Mouse (Mus musculus): ENCODE data around the gene Dpf2.

The Dpf2 gene

DNA sequence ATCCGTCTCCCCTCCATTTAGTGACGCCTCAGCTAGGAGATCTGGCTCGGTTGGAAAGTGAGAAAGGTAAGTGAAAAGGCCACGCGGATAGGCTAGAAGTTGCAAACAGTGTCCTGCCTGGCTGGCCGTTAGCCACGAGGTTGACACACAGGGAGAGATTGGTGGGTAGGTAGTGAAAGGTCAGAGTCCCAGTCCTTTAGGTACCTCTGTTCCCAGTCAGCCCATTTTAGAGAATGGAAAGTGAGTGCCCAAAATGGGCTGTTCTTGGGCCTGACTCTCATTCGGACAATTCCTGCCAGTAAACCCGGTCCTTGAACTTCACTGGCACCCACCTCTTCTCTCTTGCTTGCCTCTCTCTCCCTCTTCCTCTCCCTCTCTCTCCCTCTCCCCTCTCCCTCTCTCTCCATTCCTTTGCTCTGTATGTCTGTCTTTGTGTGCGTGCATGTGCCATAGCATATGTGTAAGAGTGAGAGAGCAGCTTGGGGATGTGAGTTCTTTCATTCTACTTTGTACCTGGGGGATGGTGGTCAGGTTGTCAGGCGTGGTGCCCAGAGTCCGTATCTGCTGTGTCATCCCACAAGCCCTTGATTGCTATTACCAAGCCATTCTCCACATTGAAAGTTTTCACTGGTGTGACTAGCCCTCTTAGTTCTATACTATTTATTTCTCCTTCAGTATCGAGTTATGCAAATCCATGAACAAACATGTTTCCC is at the start of gene Dpf2:
TSS of gene Dpf2 (minus strand) at position 4 of the 713 bp plus-strand sequence.
- DNase-seq (ENCODE audit: low spot score) = no peak

DNA sequence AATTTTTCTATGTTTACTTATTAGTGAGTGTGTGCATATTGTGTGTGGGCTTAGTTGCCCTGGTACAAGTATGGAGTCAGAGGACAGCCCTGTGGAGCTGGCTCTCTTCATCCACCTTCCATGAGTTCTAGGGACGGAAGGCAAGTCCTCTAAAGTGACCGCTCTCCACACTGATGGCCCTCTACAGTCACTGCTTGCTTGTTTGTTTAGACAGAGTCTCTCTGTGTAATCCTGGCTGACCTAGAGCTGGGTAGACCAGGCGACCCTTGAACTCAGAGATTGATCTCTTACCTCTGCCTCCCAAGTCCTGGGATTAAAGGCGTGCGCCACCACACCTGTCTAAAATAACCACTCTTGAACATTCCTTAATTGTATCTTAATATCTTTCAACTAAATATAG is 44.6 kb upstream of the Dpf2 start:
- DNase-seq (ENCODE audit: low spot score) = no peak

- DNase-seq (ENCODE audit: low spot score) = peak; percentile 84
These were observed 43.9 kb upstream of the Dpf2 start for GRCm38 (mm10) chr19:5956685-5957084.

DNA sequence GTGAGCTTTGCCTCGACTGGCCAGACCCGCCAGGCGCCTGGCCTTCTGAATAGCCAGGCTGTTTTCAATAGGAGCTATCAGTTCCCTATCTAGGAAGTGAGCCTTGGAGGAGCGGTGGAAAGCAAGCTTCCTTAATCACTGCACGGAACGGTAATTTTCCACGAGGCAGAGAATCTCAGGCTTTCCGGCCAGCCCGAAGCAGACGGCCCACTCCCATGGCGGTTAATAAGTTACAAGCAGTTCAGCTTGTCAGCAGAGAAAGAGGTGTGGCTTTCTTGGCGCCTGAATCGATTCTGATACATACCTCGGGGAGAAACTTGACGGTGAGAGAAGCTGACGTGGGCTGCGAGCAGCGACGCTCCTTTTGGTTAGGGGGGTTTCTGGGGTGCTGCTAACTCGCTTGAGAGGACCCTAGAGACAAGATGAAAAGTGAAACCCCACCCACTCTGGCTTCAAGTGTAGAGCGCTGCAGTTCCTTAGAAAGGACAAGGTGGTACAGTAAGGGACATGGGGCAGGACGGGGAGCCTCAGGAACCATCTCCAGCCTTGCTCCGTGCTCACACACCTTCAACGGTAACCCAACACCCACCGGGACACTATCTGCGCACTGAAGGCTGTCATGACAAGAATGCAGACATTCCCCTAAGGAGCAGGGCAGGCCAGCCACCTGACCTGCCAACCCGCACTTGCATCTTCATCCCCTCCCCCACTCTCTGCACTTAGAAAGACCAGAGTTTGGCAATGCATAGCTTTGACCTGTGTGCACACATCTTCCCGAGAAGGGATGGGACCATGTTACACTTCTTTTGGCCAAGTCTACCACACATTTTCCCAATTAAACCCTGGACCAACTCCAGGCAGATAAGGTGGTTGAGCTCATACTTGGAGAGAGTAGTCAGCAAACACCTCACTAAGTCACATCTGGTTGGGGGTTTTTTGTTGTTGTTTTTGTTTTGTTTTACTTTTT is 43.2 kb upstream of the Dpf2 start:
- DNase-seq (ENCODE audit: low spot score) = no peak

GRCm38 (mm10) chr19:5954936-5955335 is 42.1 kb upstream of the Dpf2 start:
- no peak for DNase-seq (ENCODE audit: low spot score)

GRCm38 (mm10) chr19:5954031-5954710 is 41.4 kb upstream of the Dpf2 start:
- DNase-seq (ENCODE audit: low spot score) = no peak

GRCm38 (mm10) chr19:5953201-5953770 is 40.5 kb upstream of the Dpf2 start:
- DNase-seq (ENCODE audit: low spot score) = no peak

- DNase-seq (ENCODE audit: low spot score) = peak; percentile 32
These were observed 39.4 kb upstream of the Dpf2 start for GRCm38 (mm10) chr19:5952071-5952691.

- DNase-seq (ENCODE audit: low spot score) = no peak
These were observed 38.8 kb upstream of the Dpf2 start for GRCm38 (mm10) chr19:5951631-5952030.

DNA sequence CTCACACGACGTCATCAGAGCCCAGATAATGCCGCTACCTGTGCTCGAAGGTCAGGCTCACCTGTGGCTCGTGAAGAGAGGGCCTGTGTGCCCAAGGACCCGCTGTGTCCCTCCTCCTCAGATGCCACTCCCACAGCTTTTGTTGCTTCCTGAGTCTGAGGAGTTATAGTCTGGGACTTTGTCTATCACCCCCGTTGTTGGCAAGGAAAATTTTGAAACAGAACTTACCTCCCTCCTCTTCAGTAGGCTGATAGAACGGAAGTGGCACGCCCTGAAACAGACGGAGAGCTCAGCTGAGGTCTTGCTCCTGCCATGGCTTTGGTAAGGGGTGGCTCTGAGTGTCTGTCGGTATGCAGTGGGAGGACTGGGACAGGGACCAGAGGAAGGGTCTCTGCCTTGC is 37.4 kb upstream of the Dpf2 start:
- no peak for DNase-seq (ENCODE audit: low spot score)

- DNase-seq (ENCODE audit: low spot score) = no peak
These were observed 33.1 kb upstream of the Dpf2 start for GRCm38 (mm10) chr19:5945891-5946290.

DNA sequence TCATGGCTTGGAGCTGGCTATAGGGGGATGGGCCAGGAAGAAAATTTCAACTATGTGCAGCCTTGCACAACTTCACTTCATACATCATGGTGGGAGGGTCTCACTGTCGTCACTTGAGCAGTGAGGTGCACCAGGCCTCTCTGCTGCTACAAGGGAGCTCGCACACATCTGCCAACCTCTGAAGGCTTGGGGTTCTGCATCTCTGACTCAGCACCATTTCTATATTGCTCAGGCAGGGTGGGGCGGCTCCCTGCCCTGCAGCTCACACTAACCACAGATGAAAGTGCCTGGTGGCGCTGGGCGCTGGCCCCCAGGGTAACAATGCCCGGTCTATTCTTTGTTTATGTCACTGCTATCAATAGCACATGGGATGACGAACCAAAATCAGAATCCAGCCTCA is 32.2 kb upstream of the Dpf2 start:
- peak; percentile 29 for DNase-seq (ENCODE audit: low spot score)

- DNase-seq (ENCODE audit: low spot score) = no peak
These were observed 31.3 kb upstream of the Dpf2 start for GRCm38 (mm10) chr19:5944145-5944544.

DNA sequence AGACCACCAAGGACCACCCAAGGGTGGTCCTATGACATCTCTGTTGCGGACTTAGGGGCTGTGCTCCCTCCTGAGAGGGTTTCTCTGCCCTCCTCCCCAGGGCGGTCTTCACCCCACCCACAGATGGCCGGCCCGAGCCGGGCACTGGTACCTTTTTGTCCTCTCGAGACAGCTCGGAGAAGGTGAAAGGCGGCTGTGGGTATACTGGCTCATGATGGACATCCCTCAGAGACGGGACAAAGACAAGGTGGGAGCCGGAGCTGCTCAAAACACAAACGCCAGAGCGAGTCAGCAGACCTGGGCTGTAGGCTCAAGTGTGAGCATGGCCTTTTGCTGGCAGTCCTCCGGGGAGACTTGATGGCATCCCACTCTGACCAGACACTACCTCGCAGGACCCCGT is 30.6 kb upstream of the Dpf2 start:
- no peak for DNase-seq (ENCODE audit: low spot score)

GRCm38 (mm10) chr19:5942581-5942980 is 29.8 kb upstream of the Dpf2 start:
- no peak for DNase-seq (ENCODE audit: low spot score)

DNA sequence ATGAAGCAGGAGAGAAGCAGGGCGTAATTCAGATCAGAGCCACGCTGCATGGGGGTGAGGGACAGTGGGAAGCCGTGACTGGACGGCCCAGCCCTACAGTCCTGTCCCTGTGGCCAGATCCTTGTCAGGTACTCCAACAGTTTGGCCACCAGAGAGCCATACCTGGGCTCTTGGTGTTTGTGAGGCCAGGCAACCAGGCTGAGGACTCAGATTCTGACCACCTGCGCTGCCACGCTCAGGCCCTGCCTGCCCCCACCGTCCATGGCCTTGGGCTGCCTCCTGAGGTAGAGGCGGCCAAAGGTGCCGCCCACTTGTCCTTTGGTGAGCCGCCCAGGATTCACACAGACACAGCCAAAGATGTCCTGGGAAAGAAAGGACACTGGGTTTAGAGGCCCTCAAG is 27.8 kb upstream of the Dpf2 start:
- no peak for DNase-seq (ENCODE audit: low spot score)

GRCm38 (mm10) chr19:5940173-5940572 is 27.4 kb upstream of the Dpf2 start:
- no peak for DNase-seq (ENCODE audit: low spot score)

DNA sequence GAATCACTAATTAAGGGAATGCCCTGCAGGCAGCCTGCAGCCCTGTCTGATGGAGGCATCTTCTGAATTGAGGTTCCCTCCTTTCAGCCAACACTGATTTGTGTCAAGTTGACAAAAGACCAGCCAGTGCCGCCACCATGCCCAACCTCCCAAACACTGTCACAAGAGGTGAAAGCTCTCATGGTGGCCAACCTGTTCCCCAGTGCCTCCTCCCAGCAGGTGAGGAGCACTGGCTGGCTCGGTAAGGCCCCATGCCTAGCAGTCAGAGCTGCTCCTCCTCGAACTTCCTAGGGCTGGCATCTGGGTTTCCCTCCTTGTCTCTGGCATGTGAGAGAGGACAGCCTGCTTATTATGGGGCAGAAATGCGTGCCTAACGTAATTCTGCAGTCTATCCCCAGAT is 26.9 kb upstream of the Dpf2 start:
- DNase-seq (ENCODE audit: low spot score) = no peak

GRCm38 (mm10) chr19:5938516-5938915 is 25.7 kb upstream of the Dpf2 start:
- no peak for DNase-seq (ENCODE audit: low spot score)

DNA sequence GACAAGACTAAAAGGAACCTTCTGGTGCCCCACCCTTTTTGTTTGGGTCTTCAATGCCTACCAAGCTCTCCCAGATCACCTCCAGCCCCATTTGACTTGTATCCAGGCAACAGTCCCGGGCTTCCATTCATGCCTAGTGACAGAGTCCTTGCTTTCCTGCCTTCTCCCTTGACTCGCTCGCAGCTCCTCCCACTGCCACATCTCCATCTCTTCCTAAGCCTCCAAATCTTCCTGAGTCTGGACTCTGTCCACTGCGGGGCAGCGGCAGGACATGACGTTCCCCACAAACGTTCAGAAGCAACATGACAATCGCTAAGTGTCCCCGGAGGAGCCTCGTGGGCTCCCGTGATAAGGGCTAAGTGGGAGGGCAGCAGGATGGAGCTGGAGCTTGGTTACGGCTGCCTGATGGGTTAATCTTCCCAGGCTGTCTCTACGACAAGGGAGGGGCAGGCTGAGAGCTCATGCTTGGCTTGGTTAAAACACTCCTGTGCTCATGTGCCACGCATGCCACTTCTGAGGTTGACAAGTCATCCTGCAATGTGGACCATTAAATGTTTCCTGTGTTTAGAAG is 25.1 kb upstream of the Dpf2 start:
- no peak for DNase-seq (ENCODE audit: low spot score)

- no peak for DNase-seq (ENCODE audit: low spot score)
These were observed 24.5 kb upstream of the Dpf2 start for GRCm38 (mm10) chr19:5937095-5937835.
